Mouse (Mus musculus): Measurements from ENCODE around the gene Olfr368. TPM values are rescaled to one million over a fixed set of nuclear protein-coding genes. Genes with fewer than 3 reads are reported as not detected.

Gene Olfr368
- total RNA-seq (2023): not detected in 4 replicates

GRCm38 (mm10) chr2:37326215-37326614 lies at the start of gene Olfr368:
Olfr368 (plus strand) TSS chr2:37326515.

GRCm38 (mm10) chr2:37358633-37359540 lies 32.6 kb downstream of the Olfr368 start, which contains the start of gene Pdcl:
Pdcl (minus strand) TSS chr2:37359332.

Other genes with a start within 250 kb of the Olfr368 start
- not detected in 4 replicates for gene Olfr361, start 237.2 kb upstream of the Olfr368 start, total RNA-seq (2023)
- gene Olfr362, start 208.6 kb upstream of the Olfr368 start, total RNA-seq (2023): not detected in 4 replicates
- not detected in 4 replicates for gene Olfr364-ps1, start 187.2 kb upstream of the Olfr368 start, total RNA-seq (2023)
- not detected in 4 replicates for gene Olfr365, start 138.3 kb upstream of the Olfr368 start, total RNA-seq (2023)
- gene Olfr366, start 114.9 kb upstream of the Olfr368 start, total RNA-seq (2023): not detected in 4 replicates
- 27.3 to 37.4 TPM (median 34.6 TPM) in 4 replicates for gene Pdcl, start 32.8 kb downstream of the Olfr368 start, total RNA-seq (2023)
- 53.9 to 72.5 TPM (median 60.4 TPM) in 4 replicates for gene Rc3h2, start 96.4 kb downstream of the Olfr368 start, total RNA-seq (2023)
- gene Zbtb26, start 116.6 kb downstream of the Olfr368 start, total RNA-seq (2023): 3.8 to 5.1 TPM (median 3.9 TPM) in 4 replicates
- gene Zbtb6, start 116.7 kb downstream of the Olfr368 start, total RNA-seq (2023): 17.0 to 20.2 TPM (median 17.8 TPM) in 4 replicates
- 45.3 to 48.3 TPM (median 46.2 TPM) in 4 replicates for gene Rabgap1, start 116.8 kb downstream of the Olfr368 start, total RNA-seq (2023)
- gene Gpr21, start 189.8 kb downstream of the Olfr368 start, total RNA-seq (2023): 3.2 to 4.2 TPM (median 3.6 TPM) in 4 replicates

Data from B cell, adult 62 days (primary cell).